Mouse (Mus musculus) stomach, postnatal 0 days (tissue): Measurements from ENCODE around the gene Nap1l5.

Experiments
- CTCF ChIP-seq: IDR thresholded peaks from 2 replicates; pipeline ENCODE4 v1.5.1; 2016; ENCODE audit warnings: antibody characterized with exemption, low read depth, mild to moderate bottlenecking, moderate library complexity
- EP300 ChIP-seq: optimal IDR thresholded peaks from 2 replicates; pipeline ENCODE3; 2016; ENCODE audit warnings: antibody characterized with exemption

GRCm38 (mm10) chr6:58920735-58921134, 13.9 kb upstream of the Nap1l5 start:
- TF ChIP-seq CTCF: no peak
- TF ChIP-seq EP300: no peak
